Mouse (Mus musculus): ENCODE results near the gene Hba-a1.
"Not testable (repeated sequence)": the region's sequence is repeated elsewhere in the genome, so short reads cannot be mapped to it uniquely, and the experiment has no call there.

Gene Hba-a1

DNA sequence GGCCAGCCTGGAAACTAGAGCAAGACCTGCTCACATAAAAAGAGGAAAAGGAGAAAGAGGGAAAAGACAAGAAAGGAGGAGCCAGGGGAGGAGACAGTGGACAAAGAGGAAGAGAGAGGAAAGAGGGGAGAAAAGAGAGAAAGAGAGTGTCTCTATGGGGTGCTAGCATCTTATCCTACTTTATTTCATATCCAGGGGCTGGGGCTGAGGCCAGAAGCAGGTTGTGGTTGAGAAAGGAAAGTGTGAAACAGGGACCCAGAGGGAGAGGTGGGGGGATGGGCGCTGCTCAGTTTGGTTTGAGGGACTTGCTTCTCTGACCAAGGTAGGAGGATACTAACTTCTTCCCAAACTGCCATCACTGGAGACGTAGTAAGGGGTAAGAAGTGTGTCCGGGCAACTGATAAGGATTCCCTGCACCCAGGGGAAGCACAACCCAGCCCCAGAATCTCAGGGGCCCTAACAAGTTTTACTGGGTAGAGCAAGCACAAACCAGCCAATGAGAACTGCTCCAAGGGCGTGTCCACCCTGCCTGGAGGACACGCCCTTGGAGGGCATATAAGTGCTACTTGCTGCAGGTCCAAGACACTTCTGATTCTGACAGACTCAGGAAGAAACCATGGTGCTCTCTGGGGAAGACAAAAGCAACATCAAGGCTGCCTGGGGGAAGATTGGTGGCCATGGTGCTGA lies at the start of gene Hba-a1:
TSS of gene Hba-a1 (plus strand) at position 421 of the 687 bp plus-strand sequence.
- DNase-seq (ENCODE audit: low spot score in 2 of 2): not testable (repeated sequence)

DNA sequence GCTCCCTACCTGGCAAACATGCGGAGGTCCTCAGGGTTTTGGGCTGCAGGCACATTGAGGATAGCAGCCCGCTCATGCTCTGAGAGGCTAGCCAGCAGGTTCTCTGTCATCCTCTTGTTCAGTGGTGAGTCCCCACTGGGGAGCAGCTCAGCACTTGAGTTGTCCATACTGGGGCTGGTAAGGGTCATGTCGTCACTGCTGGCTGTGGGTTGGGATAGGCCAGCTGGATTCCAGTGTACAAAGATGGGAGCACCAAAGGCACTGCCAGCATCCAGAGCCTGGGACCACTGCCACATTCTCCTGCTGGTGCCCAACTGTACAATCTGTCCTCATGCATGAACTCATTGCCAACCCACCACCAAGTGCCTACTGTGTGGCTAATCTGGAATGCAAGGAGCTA lies 49.4 kb upstream of the Hba-a1 start:
- no peak for DNase-seq (ENCODE audit: low spot score in 2 of 2)

DNA sequence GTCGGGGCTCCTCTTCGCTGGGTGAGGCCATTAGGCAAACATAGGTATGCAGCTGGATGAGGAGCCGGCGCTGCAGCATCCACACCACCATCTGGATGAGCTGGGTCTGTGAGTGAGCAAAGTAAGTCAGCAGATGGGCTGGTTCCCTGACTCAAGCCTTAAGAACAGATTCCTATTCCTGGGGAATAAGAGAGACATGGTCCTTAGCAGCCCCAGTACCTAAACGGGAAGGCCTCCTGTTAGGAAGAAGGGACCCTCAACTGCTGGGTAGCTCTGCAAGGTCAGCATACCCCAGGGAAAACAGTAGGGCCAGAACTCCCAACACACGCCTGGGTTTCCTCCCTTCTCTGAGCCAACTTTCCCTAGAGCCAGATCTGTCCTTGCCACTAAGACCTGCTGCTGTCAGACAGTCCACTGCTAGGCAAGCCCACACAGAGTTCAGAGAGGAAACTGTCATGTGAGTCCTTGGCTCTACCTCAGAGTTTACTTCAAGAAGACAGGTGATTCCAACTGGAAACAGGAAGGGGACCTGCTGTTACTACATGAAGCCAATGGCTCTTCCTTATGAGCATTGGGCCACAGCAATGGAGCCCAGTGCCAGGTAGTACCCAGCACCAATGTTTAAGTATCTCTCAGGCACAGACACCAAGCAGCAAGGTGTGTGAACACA lies 48.4 kb upstream of the Hba-a1 start:
- DNase-seq (ENCODE audit: low spot score in 2 of 2): no peak

DNA sequence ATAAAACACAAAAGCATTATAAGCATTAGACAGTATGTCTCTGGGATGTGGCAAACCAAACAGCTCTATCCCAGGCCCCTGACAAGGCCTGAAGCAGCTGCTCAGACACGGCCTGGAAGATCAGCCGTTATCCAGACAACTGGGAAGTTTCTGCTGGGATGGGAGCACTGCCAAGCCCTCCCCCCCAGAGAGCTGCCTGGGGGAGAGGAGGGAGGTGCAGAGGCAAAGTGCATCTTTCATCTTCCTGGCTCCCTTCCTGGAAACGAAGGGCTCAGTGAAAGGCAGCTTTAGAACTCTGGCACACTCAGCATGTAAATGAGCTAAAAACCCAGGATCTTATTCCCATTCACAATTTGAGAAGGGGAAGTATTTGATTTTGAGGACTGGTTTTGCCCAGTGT lies 47.7 kb upstream of the Hba-a1 start:
- DNase-seq (ENCODE audit: low spot score in 2 of 2): peak; percentile 79 to 81

DNA sequence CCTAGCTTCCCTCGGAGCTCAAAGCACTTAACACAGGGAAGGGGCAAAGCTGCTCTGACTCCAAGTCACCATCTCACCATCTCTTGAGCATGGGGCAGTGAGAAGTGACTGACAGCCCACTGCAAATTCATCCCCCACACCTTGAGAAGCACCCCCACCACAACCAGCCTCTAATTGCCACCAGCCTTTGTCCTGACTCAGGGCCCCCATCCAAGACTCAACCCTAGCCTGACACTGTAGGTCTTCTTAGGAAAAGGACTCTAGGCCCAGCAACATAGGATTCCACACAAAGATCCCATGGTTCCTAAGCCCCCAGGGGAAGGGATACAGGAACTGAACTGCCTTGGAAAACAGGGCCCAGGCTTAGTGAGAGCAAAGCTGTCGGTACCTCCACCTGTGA lies 47.2 kb upstream of the Hba-a1 start:
- no peak for DNase-seq (ENCODE audit: low spot score in 2 of 2)

DNA sequence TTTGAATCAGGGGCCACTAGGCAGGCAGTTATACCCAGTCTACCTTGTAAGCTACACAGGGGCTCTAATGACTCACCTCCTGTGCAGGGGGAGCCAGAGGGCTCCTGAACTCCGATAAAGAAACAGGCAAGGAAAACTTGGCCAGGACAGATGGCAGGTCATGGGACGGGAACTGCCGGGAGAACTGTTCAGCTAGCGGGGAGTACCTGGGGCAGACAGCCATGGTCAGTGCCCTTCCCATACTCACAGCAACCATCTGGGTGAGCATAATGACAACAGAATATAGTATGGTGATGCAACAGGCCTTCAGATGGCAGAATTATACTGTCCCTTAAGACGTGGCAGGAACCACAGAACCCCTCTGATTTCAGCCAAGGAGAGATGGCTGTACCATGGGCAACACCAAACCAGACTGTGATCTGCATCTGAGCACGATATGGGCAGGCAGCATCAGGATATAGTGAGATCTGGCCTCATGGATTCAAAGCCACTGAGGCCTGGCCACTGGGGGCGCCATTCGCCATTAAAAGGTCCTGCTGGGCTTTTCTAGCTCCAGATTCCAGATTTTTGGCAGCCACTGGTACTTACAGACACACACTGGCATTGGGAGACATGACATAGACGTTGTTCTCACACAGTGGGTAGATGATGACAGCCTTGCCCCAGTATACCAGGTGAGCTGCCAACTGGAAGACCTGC lies 46.5 kb upstream of the Hba-a1 start:
- DNase-seq (ENCODE audit: low spot score in 2 of 2): no peak

DNA sequence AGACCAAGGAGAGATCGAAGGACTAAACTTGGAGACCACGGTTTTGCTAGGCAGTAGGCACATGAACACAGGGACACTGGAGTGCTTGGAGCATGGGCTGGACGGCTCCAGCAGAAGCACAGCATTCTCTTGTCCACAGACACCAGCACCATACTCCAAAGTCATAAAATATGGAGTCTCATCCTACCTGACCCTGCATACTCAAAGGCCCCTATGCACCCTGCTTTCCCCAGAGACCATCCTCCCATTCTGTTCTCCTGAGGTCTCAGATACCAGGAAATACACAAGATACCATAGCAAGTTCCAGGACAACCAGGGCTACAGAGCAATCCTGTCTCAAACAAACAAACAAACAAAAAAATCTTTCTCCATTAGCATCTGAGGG lies 45.9 kb upstream of the Hba-a1 start:
- DNase-seq (ENCODE audit: low spot score in 2 of 2): no peak

DNA sequence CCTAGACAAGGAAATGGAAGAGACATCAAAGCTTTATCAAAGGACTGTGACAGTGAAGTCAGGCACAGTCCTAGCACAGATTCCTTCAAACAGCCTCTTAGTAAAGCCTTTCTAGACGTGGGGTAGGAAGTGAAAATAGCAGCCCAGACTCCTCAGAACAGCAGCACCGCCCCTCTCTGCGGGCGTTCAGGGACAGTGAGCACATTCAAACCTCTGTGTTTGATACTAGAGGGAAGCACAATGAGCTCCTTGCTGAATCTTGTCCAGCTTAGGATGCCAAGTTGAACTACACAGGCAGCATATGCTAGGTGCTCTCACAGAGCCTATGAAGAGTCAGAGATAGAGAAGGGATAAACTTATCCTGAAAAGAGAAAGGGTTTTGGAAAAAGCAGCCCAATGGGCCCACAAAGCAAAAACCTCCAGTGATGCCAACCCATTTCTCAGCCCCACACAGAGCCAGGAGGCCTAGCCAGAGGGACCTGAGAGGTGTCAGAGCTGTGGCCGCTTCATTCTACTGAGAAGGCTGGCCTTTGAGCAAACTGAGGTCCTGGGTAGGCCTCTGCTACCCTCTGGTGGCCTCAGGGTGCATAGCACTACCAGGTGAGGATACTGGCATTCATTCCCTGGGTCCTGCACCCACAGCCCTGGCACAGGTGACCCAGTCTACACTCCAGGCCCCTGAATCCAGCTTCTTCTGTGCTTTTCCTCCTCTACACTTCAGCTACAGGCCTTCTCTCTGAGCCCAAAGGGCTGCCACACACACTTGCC lies 45.0 kb upstream of the Hba-a1 start:
- DNase-seq (ENCODE audit: low spot score in 2 of 2): peak in 1 of 2 experiments; percentile 46

DNA sequence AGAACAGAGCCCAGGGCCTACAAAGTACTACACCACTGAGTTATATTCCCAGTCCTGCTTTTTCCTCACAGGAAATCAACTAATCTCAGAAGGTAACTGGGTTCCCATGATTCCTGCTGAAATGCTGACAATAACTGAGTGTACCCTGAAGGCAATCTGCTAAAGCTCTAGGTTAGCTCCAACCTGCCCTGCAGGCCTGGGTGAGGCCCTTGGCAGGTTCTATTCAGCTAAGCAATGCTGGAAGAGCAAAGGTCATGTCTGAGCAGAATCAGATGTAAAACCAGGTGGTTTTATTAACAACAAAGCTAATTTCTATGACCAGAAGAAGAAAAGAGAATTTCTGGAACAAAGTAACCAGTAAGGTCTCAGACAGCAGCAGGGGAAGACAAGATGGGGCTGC lies 41.9 kb upstream of the Hba-a1 start:
- DNase-seq (ENCODE audit: low spot score in 2 of 2): no peak

DNA sequence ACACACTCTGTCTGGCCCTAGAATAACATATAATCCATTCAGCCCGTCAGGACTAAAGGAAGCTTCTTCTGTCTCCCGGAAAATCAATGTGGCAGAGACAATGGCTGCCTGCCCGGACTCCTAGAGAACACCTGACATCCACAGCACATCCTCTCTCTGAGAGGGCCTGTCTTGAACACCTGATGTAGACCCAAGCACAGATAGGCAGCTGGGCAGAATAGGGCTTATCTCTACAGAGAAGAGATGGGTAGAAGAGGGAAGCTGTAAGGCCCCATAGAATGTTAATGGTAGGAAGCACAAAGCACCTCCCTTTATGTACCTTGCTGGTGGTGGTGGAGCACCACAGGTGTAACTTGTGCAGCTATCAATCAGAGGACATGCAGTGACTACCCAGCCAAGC lies 41.1 kb upstream of the Hba-a1 start:
- DNase-seq (ENCODE audit: low spot score in 2 of 2): no peak

DNA sequence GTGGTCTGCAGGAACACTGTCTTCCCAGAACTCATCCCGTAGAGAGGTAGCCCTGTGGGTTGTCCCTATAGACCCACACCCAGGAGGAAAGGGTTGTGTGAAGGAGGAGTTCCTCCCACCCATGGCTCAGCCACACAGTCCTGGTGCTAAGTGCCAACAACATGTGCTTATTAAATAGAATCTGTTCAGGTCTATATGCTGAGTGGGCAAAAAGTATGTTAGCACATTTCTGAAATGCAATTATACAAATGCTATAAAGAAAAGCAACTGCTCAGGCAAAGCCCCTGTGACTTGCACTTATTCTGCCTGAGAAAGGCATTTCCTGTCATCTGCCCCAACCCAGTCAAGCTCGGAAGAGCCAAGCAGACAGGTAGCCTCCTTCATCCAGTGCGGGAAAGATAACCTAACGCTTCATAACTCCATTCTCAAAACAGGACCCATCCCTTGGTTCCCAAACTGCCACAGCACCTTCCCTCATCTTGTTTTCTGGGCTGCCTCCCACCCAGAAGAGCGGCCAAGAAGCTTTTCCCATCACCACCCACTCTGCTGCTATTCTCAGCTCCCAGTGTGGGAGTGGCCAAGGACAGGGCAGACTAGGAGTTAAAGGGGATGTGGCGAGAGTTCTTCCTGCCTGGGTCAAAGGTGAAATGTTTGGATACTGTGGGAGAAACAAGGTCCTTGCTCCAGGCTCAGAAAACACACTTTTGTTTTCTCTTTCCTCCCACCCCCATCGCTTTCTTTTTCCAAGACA lies 39.9 kb upstream of the Hba-a1 start:
- DNase-seq (ENCODE audit: low spot score in 2 of 2): no peak

DNA sequence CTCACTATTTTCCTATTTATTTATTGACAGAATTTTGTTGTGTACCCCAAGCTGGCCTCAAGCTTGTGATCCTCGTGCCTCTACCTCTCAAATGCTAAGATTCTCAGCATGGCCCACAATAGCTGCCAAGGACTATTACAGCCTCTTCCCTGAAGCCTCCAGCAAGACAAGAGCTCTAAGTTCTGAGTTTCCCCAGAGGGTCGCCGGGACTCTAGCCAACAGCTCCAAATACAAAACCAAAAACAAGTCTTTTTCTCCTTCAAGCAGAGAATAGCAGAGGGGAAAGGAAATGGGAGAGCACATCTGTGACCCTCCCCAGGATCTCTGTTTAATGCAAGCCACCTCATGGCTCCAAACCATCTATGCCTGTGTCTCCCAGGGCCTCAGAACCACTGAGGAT lies 39.2 kb upstream of the Hba-a1 start:
- no peak for DNase-seq (ENCODE audit: low spot score in 2 of 2)

DNA sequence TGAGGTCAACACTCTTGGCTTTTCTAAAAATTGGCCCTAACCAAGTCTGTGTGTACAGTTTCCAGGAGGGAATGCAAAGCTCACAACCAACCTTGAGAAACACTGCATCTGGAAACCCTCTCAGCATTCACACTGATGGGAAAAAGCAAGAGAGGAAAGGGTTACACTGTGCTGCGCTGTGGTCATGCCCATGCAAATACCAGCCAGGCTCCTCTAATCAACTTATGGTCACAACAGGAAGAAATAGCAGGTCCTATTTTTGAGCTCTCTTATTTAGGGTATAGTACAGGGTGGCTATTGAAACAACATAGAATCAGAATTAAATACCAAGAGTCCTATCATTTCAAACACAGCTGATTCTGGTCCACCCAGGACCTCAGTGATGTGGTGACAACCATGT lies 38.7 kb upstream of the Hba-a1 start:
- DNase-seq (ENCODE audit: low spot score in 2 of 2): no peak

DNA sequence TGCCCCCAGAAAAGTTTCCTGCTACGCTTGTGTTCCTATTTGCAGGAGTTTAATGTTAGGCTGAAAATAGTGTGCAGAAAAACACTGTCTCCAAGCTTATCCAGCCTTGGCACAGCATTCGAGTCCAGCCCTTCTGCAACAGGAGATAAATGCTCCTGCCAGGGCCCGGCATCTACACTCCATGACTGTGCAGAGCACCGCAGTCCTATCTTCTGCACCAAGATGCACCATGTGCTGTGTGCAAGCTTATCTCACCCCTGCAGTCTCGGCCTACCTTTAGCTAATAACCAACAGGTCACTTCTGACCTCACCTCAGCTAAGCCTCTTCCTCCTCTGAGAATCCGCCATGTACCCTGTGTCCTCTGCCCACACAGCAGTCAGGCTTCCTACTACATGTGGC lies 37.7 kb upstream of the Hba-a1 start:
- no peak for DNase-seq (ENCODE audit: low spot score in 2 of 2)

DNA sequence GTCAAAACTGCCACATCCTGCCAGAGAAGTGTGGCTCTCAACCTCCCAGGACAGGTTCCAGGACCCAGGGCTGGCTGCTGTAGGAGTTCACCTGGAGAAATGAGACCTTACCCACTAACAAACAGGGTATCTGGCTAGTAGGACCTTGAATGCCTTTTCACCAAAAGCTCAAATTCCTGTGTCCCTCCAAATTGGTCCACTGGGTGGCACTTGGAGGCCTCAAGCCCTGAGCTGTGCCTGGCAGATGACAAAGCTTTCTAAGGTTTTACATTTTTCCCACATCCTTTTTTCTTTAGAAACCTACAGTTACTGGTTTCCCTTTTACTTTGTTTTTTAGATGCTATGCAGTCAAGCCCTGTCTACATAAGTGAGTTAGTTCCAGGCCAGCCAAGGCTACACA lies 36.2 kb upstream of the Hba-a1 start:
- no peak for DNase-seq (ENCODE audit: low spot score in 2 of 2)

DNA sequence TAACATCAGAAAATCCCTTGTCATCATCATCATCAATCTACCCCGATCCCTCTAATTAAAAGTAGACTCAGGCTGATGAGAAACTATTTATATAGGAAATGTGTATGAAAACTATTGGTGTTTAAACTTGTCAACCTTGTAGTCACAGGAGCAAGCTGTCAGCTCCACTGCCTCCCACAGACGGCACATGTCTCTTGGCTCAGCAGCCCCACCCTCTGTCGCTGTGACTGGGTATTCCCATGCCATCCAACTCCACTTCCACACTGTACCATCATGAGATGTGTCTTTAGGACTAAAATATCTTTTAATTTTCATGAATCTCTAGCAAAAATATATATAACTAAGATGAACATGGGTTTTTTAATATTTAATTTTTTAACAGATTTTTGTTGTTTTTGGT lies 35.0 kb upstream of the Hba-a1 start:
- no peak for DNase-seq (ENCODE audit: low spot score in 2 of 2)

DNA sequence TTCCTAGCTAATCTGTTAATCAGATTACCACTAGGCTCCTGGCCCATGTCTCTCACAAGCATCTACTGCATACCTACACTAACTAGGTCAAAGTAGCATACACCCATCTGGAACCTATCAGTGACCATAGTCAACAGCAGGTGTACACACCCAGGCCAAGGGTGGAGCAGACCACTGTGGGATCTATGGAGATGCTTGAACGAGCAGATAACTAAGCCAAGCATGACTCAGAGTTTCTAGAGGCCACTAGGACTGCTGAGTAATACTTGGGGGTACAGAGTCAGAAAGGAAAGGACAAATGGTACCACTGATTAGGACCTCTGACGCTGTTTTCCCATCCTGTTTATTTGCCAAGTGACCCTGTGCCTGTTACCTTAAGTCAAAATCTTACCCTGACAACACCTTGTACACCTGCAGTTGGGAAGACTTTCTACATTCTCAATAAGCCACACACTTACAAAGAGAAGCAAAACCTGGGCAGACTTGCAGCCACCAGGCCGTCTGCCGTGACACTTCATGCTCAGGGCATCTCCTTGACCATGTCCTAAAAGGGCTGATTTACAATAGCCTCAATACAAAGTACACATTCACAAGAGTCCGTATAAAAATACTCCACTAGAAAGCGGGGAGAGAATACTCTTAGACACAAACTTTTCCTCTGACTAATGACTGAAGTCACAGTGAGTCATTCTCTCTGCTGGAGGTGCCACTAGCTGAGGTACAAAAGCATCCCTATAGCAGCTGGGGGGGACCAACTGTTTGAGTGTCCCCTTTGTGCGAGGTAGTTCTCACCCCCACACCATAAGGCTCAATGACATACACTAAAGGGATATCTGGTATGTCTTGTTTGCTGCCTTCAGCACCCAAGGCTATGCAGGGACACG lies 32.2 kb upstream of the Hba-a1 start:
- DNase-seq (ENCODE audit: low spot score in 2 of 2): no peak

DNA sequence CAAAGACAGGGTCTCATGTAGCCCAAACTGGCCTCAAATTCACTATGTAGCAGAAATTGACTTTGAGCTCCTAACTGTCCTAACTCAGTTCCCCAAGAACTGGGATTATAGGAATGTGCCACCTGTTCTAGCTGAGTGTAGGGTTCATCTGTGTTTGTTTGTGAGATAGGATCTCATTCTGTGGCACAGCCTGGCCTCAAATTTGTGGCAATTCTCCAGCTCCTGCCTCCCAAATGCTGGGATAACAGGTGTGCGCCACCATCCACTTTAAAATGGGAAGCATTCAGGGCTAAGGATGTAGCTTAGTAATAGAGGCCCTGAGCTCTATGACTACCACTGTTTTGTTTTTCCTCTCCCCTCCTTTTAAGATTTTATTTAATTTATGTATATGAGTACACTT lies 30.2 kb upstream of the Hba-a1 start:
- no peak for DNase-seq (ENCODE audit: low spot score in 2 of 2)

DNA sequence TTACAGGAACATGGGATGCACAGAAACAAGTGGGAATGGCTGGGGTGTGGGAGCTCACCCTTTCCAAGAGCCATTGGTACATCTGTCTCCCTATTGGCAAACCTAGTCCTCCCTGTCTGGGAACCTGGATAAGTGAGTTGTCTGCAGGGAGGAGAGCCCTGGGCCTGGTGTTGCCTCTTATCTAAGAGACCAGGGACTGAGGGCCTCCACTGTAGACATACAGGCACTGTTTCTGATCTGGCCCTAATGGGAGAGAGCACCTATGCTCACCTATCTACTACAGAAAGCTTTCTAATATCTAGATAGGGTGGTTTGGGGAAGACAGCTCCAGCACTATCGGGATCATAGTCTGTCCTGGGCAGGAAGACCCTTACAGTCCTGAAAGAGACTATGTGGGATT lies 27.2 kb upstream of the Hba-a1 start:
- DNase-seq (ENCODE audit: low spot score in 2 of 2): no peak

DNA sequence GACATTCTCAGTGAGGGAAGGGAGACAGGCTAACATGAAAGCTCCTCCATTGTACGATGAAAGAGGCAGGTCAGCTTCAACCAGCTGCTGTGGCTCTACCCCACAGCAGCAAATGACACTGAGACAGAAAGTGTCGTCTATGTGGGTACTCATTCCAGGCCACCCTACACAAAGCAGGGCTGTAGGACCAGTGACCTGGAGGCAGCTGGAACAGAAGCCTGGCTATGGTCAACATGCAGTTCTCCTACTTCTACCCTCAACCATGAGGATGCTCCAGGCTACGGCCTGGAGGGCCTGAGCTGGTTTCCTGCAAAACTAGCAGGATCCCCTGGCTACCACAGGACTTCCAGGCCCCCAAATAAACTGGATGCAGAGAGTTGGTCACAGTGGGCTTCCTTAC lies 26.7 kb upstream of the Hba-a1 start:
- no peak for DNase-seq (ENCODE audit: low spot score in 2 of 2)
